Mouse (Mus musculus): ENCODE results near the gene Spry2. TPM values are rescaled to one million over a fixed set of nuclear protein-coding genes. Genes with fewer than 3 reads are reported as not detected.

Spry2 gene
- polyA plus RNA-seq (2014; fragmentation: Nextera tagmentation; extraction: Ambion mirVana) = 27.0 and 28.0 TPM in 2 replicates

- DNase-seq (ENCODE audit: low spot score, missing footprints) = peak; percentile 98
- Histone ChIP-seq H3K4me3 (ENCODE audit: low read depth, low read length) (peak within 1 kb of the TSS; percentile 77), H3K36me3 (ENCODE audit: control insufficient read depth, insufficient read depth, low read length) (no peaks in the 10 kb centered on the region), H3K9me3 (ENCODE audit: control insufficient read depth, low read length) (no peaks in the 10 kb centered on the region), H3K27ac (ENCODE audit: low read depth, low read length) (peak within 1 kb of the TSS; percentile 99), H3K9ac (ENCODE audit: low read length) (peak within 1 kb of the TSS; percentile 89), H3K4me2 (peak within 1 kb of the TSS; percentile 90), H3K27me3 (ENCODE audit: control insufficient read depth, insufficient read depth, low read length) (peaks cover 8% of the 10 kb centered on the region), H3K4me1 (ENCODE audit: control insufficient read depth, insufficient read depth, low read length) (peaks cover 14% of the 10 kb centered on the region; the same call in 1 of the 2 replicates)
- peak; percentile 93 for ATAC-seq (ENCODE audit: low FRiP score)
- under 1% methylated on average over 48 of the region's 89 CpGs for WGBS
These were observed at the start of gene Spry2 for GRCm38 (mm10) chr14:105896791-105897568. TSS of gene Spry2 (minus strand) at chr14:105896819.

- Histone ChIP-seq H3K27me3 (ENCODE audit: control insufficient read depth, insufficient read depth, low read length) (no peaks in the 10 kb centered on the region), H3K27ac (ENCODE audit: low read depth, low read length) (no peak overlapping the region), H3K4me3 (ENCODE audit: low read depth, low read length) (no peak overlapping the region), H3K4me1 (ENCODE audit: control insufficient read depth, insufficient read depth, low read length) (no peaks in the 10 kb centered on the region), H3K9ac (ENCODE audit: low read length) (no peak overlapping the region), H3K4me2 (no peak overlapping the region), H3K36me3 (ENCODE audit: control insufficient read depth, insufficient read depth, low read length) (no peaks in the 10 kb centered on the region), H3K9me3 (ENCODE audit: control insufficient read depth, low read length) (no peaks in the 10 kb centered on the region)
- peak; percentile 56 for DNase-seq (ENCODE audit: low spot score, missing footprints)
- ATAC-seq (ENCODE audit: low FRiP score) = no peak
- 84% methylated on average over 9 of the region's 9 CpGs for WGBS
These were observed 44.7 kb upstream of the Spry2 start for GRCm38 (mm10) chr14:105941353-105941752.

DNA sequence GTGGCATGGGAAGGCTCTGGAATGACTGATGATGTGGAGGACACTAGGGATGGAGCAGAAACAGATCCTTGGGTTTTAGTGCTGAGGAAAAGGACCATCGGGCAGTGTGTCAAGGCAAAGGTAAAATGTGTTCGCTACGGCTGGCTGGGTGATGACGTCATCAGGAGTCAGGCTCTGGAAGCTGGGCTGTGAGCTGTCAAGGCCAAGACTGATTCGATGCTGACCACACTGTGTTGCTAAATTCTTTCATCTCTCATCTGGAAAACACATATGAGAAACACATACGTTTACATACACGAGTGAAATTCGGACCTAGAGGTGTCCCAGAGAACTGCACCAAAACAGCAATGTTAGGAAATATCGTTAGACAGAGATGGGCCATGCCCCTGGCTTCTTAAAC, 30.1 kb upstream of the Spry2 start:
- no peaks in the 10 kb centered on the region for H3K36me3 ChIP-seq (ENCODE audit: control insufficient read depth, insufficient read depth, low read length)
- no peaks in the 10 kb centered on the region for H3K9me3 ChIP-seq (ENCODE audit: control insufficient read depth, low read length)
- ATAC-seq (ENCODE audit: low FRiP score) = no peak
- H3K27ac ChIP-seq (ENCODE audit: low read depth, low read length) = no peak overlapping the region
- 83% methylated on average over 9 of the region's 9 CpGs for WGBS
- peak; percentile 78 for DNase-seq (ENCODE audit: low spot score, missing footprints)
- no peaks in the 10 kb centered on the region; the same call in 1 of the 2 replicates for H3K27me3 ChIP-seq (ENCODE audit: control insufficient read depth, insufficient read depth, low read length)
- H3K9ac ChIP-seq (ENCODE audit: low read length) = no peak overlapping the region
- H3K4me3 ChIP-seq (ENCODE audit: low read depth, low read length) = no peak overlapping the region
- no peak overlapping the region for H3K4me2 ChIP-seq
- 0 out of 2 replicates have a peak, but pooled peaks cover 3% of the 10 kb centered on the region for H3K4me1 ChIP-seq (ENCODE audit: control insufficient read depth, insufficient read depth, low read length)

- Histone ChIP-seq H3K9ac (ENCODE audit: low read length) (no peak overlapping the region), H3K27me3 (ENCODE audit: control insufficient read depth, insufficient read depth, low read length) (no peaks in the 10 kb centered on the region; the same call in 1 of the 2 replicates), H3K9me3 (ENCODE audit: control insufficient read depth, low read length) (no peaks in the 10 kb centered on the region), H3K4me2 (no peak overlapping the region), H3K27ac (ENCODE audit: low read depth, low read length) (no peak overlapping the region), H3K4me1 (ENCODE audit: control insufficient read depth, insufficient read depth, low read length) (peaks cover 8% of the 10 kb centered on the region), H3K4me3 (ENCODE audit: low read depth, low read length) (no peak overlapping the region), H3K36me3 (ENCODE audit: control insufficient read depth, insufficient read depth, low read length) (no peaks in the 10 kb centered on the region)
- ATAC-seq (ENCODE audit: low FRiP score) (no peak), DNase-seq (ENCODE audit: low spot score, missing footprints) (no peak)
- WGBS = 87% methylated on average over 2 of the region's 2 CpGs
These were observed 28.7 kb upstream of the Spry2 start for GRCm38 (mm10) chr14:105925305-105925704.

DNA sequence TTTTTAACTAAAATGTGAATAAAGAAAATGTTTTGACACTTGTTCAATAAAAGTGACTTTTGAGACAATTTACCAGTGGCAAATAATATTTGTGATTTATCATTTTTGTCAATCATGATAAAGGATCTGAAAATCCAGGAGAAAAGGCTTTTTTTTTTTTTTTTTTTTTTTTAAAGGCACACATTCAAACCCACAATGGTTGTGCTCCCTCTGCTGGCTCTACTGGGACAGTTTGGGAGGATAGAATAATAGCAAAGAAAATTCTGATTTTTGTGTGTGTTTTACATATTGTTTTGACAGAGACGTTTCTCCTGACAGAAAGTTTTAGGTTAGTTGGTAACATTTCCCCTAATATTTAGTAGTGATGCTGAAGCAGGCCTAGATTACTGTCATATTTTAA, 28.1 kb upstream of the Spry2 start:
- DNase-seq (ENCODE audit: low spot score, missing footprints) = no peak
- no peak overlapping the region for H3K4me2 ChIP-seq
- H3K9me3 ChIP-seq (ENCODE audit: control insufficient read depth, low read length) = no peaks in the 10 kb centered on the region
- H3K9ac ChIP-seq (ENCODE audit: low read length) = no peak overlapping the region
- ATAC-seq (ENCODE audit: low FRiP score) = no peak
- no peak overlapping the region for H3K27ac ChIP-seq (ENCODE audit: low read depth, low read length)
- H3K27me3 ChIP-seq (ENCODE audit: control insufficient read depth, insufficient read depth, low read length) = no peaks in the 10 kb centered on the region; the same call in 1 of the 2 replicates
- no peaks in the 10 kb centered on the region for H3K36me3 ChIP-seq (ENCODE audit: control insufficient read depth, insufficient read depth, low read length)
- WGBS = 58% methylated on average over 1 of the region's 1 CpGs
- H3K4me1 ChIP-seq (ENCODE audit: control insufficient read depth, insufficient read depth, low read length) = peaks cover 13% of the 10 kb centered on the region
- H3K4me3 ChIP-seq (ENCODE audit: low read depth, low read length) = no peak overlapping the region

GRCm38 (mm10) chr14:105922874-105923273, 26.3 kb upstream of the Spry2 start:
- H3K4me1 ChIP-seq (ENCODE audit: control insufficient read depth, insufficient read depth, low read length) = peaks cover 13% of the 10 kb centered on the region
- no peak overlapping the region for H3K9ac ChIP-seq (ENCODE audit: low read length)
- no peak overlapping the region for H3K4me2 ChIP-seq
- WGBS = 16% methylated on average over 8 of the region's 8 CpGs
- no peak; the same call in 1 of the 2 replicates for ATAC-seq (ENCODE audit: low FRiP score)
- peak; percentile 90 for DNase-seq (ENCODE audit: low spot score, missing footprints)
- no peaks in the 10 kb centered on the region; the same call in 1 of the 2 replicates for H3K27me3 ChIP-seq (ENCODE audit: control insufficient read depth, insufficient read depth, low read length)
- no peaks in the 10 kb centered on the region for H3K36me3 ChIP-seq (ENCODE audit: control insufficient read depth, insufficient read depth, low read length)
- no peaks in the 10 kb centered on the region for H3K9me3 ChIP-seq (ENCODE audit: control insufficient read depth, low read length)
- H3K27ac ChIP-seq (ENCODE audit: low read depth, low read length) = peak overlapping the region; percentile 3; the same call in 1 of the 2 replicates
- H3K4me3 ChIP-seq (ENCODE audit: low read depth, low read length) = no peak overlapping the region

- H3K4me3 ChIP-seq (ENCODE audit: low read depth, low read length) = no peak overlapping the region
- no peaks in the 10 kb centered on the region; the same call in 1 of the 2 replicates for H3K27me3 ChIP-seq (ENCODE audit: control insufficient read depth, insufficient read depth, low read length)
- WGBS = 37% methylated on average over 5 of the region's 5 CpGs
- ATAC-seq (ENCODE audit: low FRiP score) = no peak
- H3K36me3 ChIP-seq (ENCODE audit: control insufficient read depth, insufficient read depth, low read length) = no peaks in the 10 kb centered on the region
- H3K9me3 ChIP-seq (ENCODE audit: control insufficient read depth, low read length) = no peaks in the 10 kb centered on the region
- H3K9ac ChIP-seq (ENCODE audit: low read length) = no peak overlapping the region
- no peak overlapping the region for H3K27ac ChIP-seq (ENCODE audit: low read depth, low read length)
- H3K4me1 ChIP-seq (ENCODE audit: control insufficient read depth, insufficient read depth, low read length) = peaks cover 13% of the 10 kb centered on the region
- H3K4me2 ChIP-seq = no peak overlapping the region
- DNase-seq (ENCODE audit: low spot score, missing footprints) = no peak
These were observed 25.8 kb upstream of the Spry2 start for GRCm38 (mm10) chr14:105922427-105922826.

- Histone ChIP-seq H3K4me3 (ENCODE audit: low read depth, low read length) (no peak overlapping the region), H3K9ac (ENCODE audit: low read length) (no peak overlapping the region; the same call in 1 of the 2 replicates), H3K27me3 (ENCODE audit: control insufficient read depth, insufficient read depth, low read length) (no peaks in the 10 kb centered on the region; the same call in 1 of the 2 replicates), H3K4me2 (peak overlapping the region; percentile 45), H3K27ac (ENCODE audit: low read depth, low read length) (no peak overlapping the region), H3K4me1 (ENCODE audit: control insufficient read depth, insufficient read depth, low read length) (peaks cover 13% of the 10 kb centered on the region), H3K36me3 (ENCODE audit: control insufficient read depth, insufficient read depth, low read length) (no peaks in the 10 kb centered on the region), H3K9me3 (ENCODE audit: control insufficient read depth, low read length) (no peaks in the 10 kb centered on the region)
- DNase-seq (ENCODE audit: low spot score, missing footprints) (no peak), ATAC-seq (ENCODE audit: low FRiP score) (no peak)
- 2% methylated on average over 8 of the region's 8 CpGs for WGBS
These were observed 24.6 kb upstream of the Spry2 start for GRCm38 (mm10) chr14:105921217-105921695.

Measured in midbrain, embryonic 11.5 days (tissue).